Mouse (Mus musculus) testis, adult 2 months (tissue): ENCODE measurements at regions not wholly inside any gene's neighbourhood (a gene's known extent, or its start where the extent isn't known, plus 50 kb on each side); places are given as distances from the start of the nearest gene placed in this dataset.

Experiments
- CTCF ChIP-seq: fragments of 200-500 bp; IDR thresholded peaks from 2 replicates; pipeline ENCODE4 v1.5.1; 2012; ENCODE audit warnings: low read depth, mild to moderate bottlenecking, inconsistent platforms, low read length, moderate library complexity; ENCODE audit not compliant: control insufficient read depth, insufficient read depth, insufficient replicate concordance
- POLR2A ChIP-seq: fragments of 200-500 bp; IDR thresholded peaks from 2 replicates; pipeline ENCODE4 v1.6.1; 2012; ENCODE audit warnings: low read depth, mild to moderate bottlenecking, inconsistent platforms, low read length, moderate library complexity; ENCODE audit not compliant: control insufficient read depth

DNA sequence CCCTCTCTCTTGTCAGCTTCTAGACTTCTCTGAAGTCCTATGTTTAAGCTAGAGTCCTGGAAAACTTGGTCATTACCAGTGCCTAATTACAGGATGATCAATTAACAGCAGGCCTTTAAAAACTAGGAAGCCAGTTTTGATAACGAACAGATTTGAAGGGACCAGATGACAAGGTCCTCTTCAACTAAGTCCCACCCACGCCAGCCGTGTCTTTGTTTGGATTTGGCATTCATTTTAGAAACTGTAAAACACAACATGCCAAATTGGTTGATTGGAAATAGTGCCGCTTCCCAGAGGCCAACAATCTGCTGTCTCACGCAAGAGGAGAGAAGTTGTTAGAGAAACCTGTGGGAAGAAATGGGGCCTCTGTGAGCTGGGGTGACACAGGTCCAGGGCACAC lies 155.4 kb upstream of the Habp2 start:
- no peak for TF ChIP-seq CTCF
- no peak for TF ChIP-seq POLR2A
